Mouse (Mus musculus) lung, postnatal 0 days (tissue): ENCODE results near the gene Zfp141.

Experiments used
- CTCF ChIP-seq: IDR thresholded peaks from 2 replicates; pipeline ENCODE4 v1.5.1; 2016; ENCODE audit warnings: antibody characterized with exemption, mild to moderate bottlenecking
- EP300 ChIP-seq: IDR thresholded peaks from 2 replicates; pipeline ENCODE4 v1.6.1; 2016; ENCODE audit warnings: antibody characterized with exemption, mild to moderate bottlenecking, control low read depth

- TF ChIP-seq CTCF (no peak), EP300 (no peak)
These were observed 354 bp downstream of the Zfp141 start for GRCm38 (mm10) chr7:42505186-42505585.
